11 mouse cellular contexts compared by ENCODE assay signal in the genomic region with DNA sequence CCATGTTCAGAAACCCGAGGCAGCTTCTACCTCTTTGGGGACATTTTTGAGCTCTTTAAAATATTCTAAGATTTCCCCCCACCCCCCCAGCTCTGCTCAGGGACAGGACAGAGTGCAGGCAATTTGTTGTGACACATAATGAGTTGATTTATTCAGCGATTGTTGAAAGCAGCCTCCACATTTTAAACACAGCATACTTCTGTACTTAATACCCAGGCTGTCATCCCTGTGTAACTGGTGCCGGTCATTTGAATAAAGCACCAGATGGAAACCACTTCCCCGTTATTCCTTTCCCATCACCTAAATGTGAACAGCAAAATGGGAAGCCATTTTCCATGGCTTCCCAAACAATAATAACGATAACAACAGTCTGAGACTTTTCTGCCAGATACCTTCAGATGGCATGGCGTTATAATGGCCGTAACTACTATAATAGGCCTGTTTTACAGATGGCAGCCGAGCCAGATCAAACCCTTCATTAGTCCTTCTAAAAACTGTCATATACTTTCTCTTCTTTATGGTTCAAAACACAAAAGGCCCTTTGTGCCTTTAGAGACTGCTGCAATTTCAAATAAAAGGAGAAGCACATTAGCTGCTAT.
DNase-seq lines count a peak whose midpoint lies in the region; ATAC-seq and TF ChIP-seq lines count a peak whose summit lies in the region.
"Had no signal": no experiment of that assay in that cellular context is flagged by ENCODE, and none has a peak within 500 bp of the region (broad histone marks: within the 10 kb centered on the region; RNA-seq: fewer than 3 reads in every experiment).

No protein-coding gene starts in this region.

- no peak overlapping the region for H3K9ac ChIP-seq in lung, postnatal 0 days (replicated peaks; ENCODE audit: low read depth)
- H3K9ac ChIP-seq in forebrain, embryonic 13.5 days: no peak overlapping the region
- H3K9ac ChIP-seq in hindbrain, embryonic 14.5 days: no peak overlapping the region
- H3K9ac ChIP-seq in neural tube, embryonic 15.5 days (replicated peaks): no peak overlapping the region
- H3K9ac ChIP-seq: liver, postnatal 0 days had no signal

- no peak for TF ChIP-seq CTCF in lung, postnatal 0 days (IDR thresholded peaks at IDR 0.05)

- no peak overlapping the region for H3K4me2 ChIP-seq in lung, postnatal 0 days (replicated peaks; ENCODE audit: low read depth, low read length)
- H3K4me2 ChIP-seq in forebrain, embryonic 13.5 days: peak overlapping the region; percentile 11; the same call in 1 of the 2 replicates
- H3K4me2 ChIP-seq in hindbrain, embryonic 14.5 days (replicated peaks): no peak overlapping the region
- H3K4me2 ChIP-seq in neural tube, embryonic 15.5 days: no peak overlapping the region

- no peaks in the 10 kb centered on the region for H3K36me3 ChIP-seq in lung, postnatal 0 days (ENCODE audit: insufficient read depth, low read length)
- no peaks in the 10 kb centered on the region for H3K36me3 ChIP-seq in forebrain, embryonic 13.5 days (ENCODE audit: poor library complexity, severe bottlenecking)
- no peaks in the 10 kb centered on the region for H3K36me3 ChIP-seq in hindbrain, embryonic 14.5 days (replicated peaks; ENCODE audit: control insufficient read depth, insufficient read depth)
- no peaks in the 10 kb centered on the region for H3K36me3 ChIP-seq in neural tube, embryonic 15.5 days

- ATAC-seq in lung, postnatal 0 days: no peak
- peak; percentile 82 for ATAC-seq in forebrain, embryonic 13.5 days
- ATAC-seq in hindbrain, embryonic 14.5 days (ENCODE audit: low FRiP score): peak; percentile 58
- peak; percentile 42; the same call in 1 of the 2 replicates for ATAC-seq in neural tube, embryonic 15.5 days (ENCODE audit: low FRiP score)
- ATAC-seq: liver, postnatal 0 days had no signal

- DNase-seq in lung, postnatal 0 days (ENCODE audit: low spot score): no peak
- DNase-seq in lung, postnatal 25 days (ENCODE audit: low spot score): no peak
- peak; percentile 42 for DNase-seq in hindbrain, embryonic 14.5 days (ENCODE audit: low spot score)
- no peak for DNase-seq in T-cell, adult 2 months (ENCODE audit: low spot score)
- DNase-seq in B cell, adult 2 months: no peak
- DNase-seq: cerebellum, postnatal 36 days; heart, postnatal 10 days; kidney, postnatal 36 days; liver, postnatal 0 days had no signal

- WGBS in lung, postnatal 0 days: 65% methylated on average over 8 of the region's 8 CpGs
- 21% methylated on average over 8 of the region's 8 CpGs for WGBS in forebrain, embryonic 13.5 days
- WGBS in hindbrain, embryonic 14.5 days: 14% methylated on average over 8 of the region's 8 CpGs
- WGBS in neural tube, embryonic 15.5 days: 18% methylated on average over 8 of the region's 8 CpGs

- no peaks in the 10 kb centered on the region for H3K27me3 ChIP-seq in lung, postnatal 0 days (replicated peaks; ENCODE audit: insufficient read depth, low read length)
- no peaks in the 10 kb centered on the region for H3K27me3 ChIP-seq in forebrain, embryonic 13.5 days
- H3K27me3 ChIP-seq in hindbrain, embryonic 14.5 days (ENCODE audit: control insufficient read depth, insufficient read depth, low read length): no peaks in the 10 kb centered on the region
- 0 out of 2 replicates have a peak, but pooled peaks cover 6% of the 10 kb centered on the region for H3K27me3 ChIP-seq in neural tube, embryonic 15.5 days (replicated peaks)

- no peak overlapping the region for H3K4me3 ChIP-seq in lung, postnatal 0 days (ENCODE audit: low read depth, low read length)
- H3K4me3 ChIP-seq in forebrain, embryonic 13.5 days: no peak overlapping the region
- H3K4me3 ChIP-seq in hindbrain, embryonic 14.5 days (replicated peaks; ENCODE audit: low read length): no peak overlapping the region
- no peak overlapping the region for H3K4me3 ChIP-seq in neural tube, embryonic 15.5 days (replicated peaks)

- no peaks in the 10 kb centered on the region for H3K9me3 ChIP-seq in lung, postnatal 0 days (ENCODE audit: low read length)
- H3K9me3 ChIP-seq in forebrain, embryonic 13.5 days (replicated peaks): no peaks in the 10 kb centered on the region
- no peaks in the 10 kb centered on the region for H3K9me3 ChIP-seq in hindbrain, embryonic 14.5 days (ENCODE audit: control insufficient read depth, low read length)
- no peaks in the 10 kb centered on the region for H3K9me3 ChIP-seq in neural tube, embryonic 15.5 days (replicated peaks)

- TF ChIP-seq EP300 in lung, postnatal 0 days (IDR thresholded peaks at IDR 0.05): no peak

- H3K4me1 ChIP-seq in lung, postnatal 0 days (ENCODE audit: insufficient read depth, low read depth, low read length): no peaks in the 10 kb centered on the region
- peaks cover 34% of the 10 kb centered on the region for H3K4me1 ChIP-seq in forebrain, embryonic 13.5 days
- peaks cover 29% of the 10 kb centered on the region for H3K4me1 ChIP-seq in hindbrain, embryonic 14.5 days (replicated peaks; ENCODE audit: control insufficient read depth, insufficient read depth, low read length)
- peaks cover 33% of the 10 kb centered on the region for H3K4me1 ChIP-seq in neural tube, embryonic 15.5 days

- H3K27ac ChIP-seq in lung, postnatal 0 days (ENCODE audit: low read length): peak overlapping the region; percentile 20; the same call in 1 of the 2 replicates
- peak overlapping the region; percentile 65 for H3K27ac ChIP-seq in forebrain, embryonic 13.5 days
- H3K27ac ChIP-seq in hindbrain, embryonic 14.5 days: peak overlapping the region; percentile 63
- peak overlapping the region; percentile 71 for H3K27ac ChIP-seq in neural tube, embryonic 15.5 days (replicated peaks)

Comparison
In these comparisons a context has a peak if more than half of its experiments do, and no peak if none do; other contexts are left out.
1. H3K27ac ChIP-seq: peak in every context shown above with its lines; median percentile 71 in neural tube, embryonic 15.5 days; 65 in forebrain, embryonic 13.5 days; 63 in hindbrain, embryonic 14.5 days; 20 in lung, postnatal 0 days.